Mouse (Mus musculus) thymus, adult 18-20 months (tissue): ENCODE measurements around the gene Synrg.

Source experiments
- DNase-seq, 2 experiments: peaks; one replicate each; pipeline ENCODE4 v3.0.0; 2022; ENCODE audit warnings: mixed read lengths in 2 of 2

The Synrg gene

GRCm38 (mm10) chr11:83963991-83964921 is at the start of gene Synrg:
Synrg (plus strand) TSS chr11:83964428.
- peak; percentile 87 to 88 for DNase-seq

- DNase-seq, result no peak
Observed at GRCm38 (mm10) chr11:83914501-83914900, 49.7 kb upstream of the Synrg start.

- no peak for DNase-seq
Observed at GRCm38 (mm10) chr11:83922600-83922999, 41.6 kb upstream of the Synrg start.

GRCm38 (mm10) chr11:83927097-83927496 is 37.1 kb upstream of the Synrg start:
- DNase-seq, result no peak

GRCm38 (mm10) chr11:83932506-83933106 is 31.6 kb upstream of the Synrg start:
- DNase-seq, result no peak

- no peak for DNase-seq
Observed at GRCm38 (mm10) chr11:83933376-83933775, 30.9 kb upstream of the Synrg start.

GRCm38 (mm10) chr11:83935986-83936665 is 28.1 kb upstream of the Synrg start:
- peak; percentile 10 for DNase-seq

GRCm38 (mm10) chr11:83938556-83938955 is 25.7 kb upstream of the Synrg start:
- DNase-seq, result no peak

GRCm38 (mm10) chr11:83941950-83942840 is 22.0 kb upstream of the Synrg start, which contains the start of gene Ddx52:
Ddx52 (plus strand) TSS chr11:83942062.
- DNase-seq, result peak; percentile 76 to 79

GRCm38 (mm10) chr11:83956822-83957221 is 7.4 kb upstream of the Synrg start:
- no peak for DNase-seq

GRCm38 (mm10) chr11:83961983-83962382 is 2.2 kb upstream of the Synrg start:
- no peak for DNase-seq

- DNase-seq, result peak in 1 of 2 experiments; percentile 3
Observed at GRCm38 (mm10) chr11:83967436-83968204, 3.4 kb downstream of the Synrg start.

GRCm38 (mm10) chr11:83968205-83968575 is 4.0 kb downstream of the Synrg start:
- DNase-seq, result no peak

- DNase-seq, result no peak
Observed at GRCm38 (mm10) chr11:83969040-83969439, 4.8 kb downstream of the Synrg start.

GRCm38 (mm10) chr11:83974561-83975346 is 10.5 kb downstream of the Synrg start:
- no peak for DNase-seq

- DNase-seq, result no peak
Observed at GRCm38 (mm10) chr11:83975488-83975887, 11.3 kb downstream of the Synrg start.

GRCm38 (mm10) chr11:83976236-83976977 is 12.2 kb downstream of the Synrg start:
- DNase-seq, result no peak

GRCm38 (mm10) chr11:83977810-83978209 is 13.6 kb downstream of the Synrg start:
- no peak for DNase-seq

- no peak for DNase-seq
Observed at GRCm38 (mm10) chr11:83979992-83980391, 15.8 kb downstream of the Synrg start.

- DNase-seq, result no peak
Observed at GRCm38 (mm10) chr11:83981338-83981737, 17.1 kb downstream of the Synrg start.
